Comparison of ENCODE assay signal across 8 mouse cellular contexts in the genomic region with DNA sequence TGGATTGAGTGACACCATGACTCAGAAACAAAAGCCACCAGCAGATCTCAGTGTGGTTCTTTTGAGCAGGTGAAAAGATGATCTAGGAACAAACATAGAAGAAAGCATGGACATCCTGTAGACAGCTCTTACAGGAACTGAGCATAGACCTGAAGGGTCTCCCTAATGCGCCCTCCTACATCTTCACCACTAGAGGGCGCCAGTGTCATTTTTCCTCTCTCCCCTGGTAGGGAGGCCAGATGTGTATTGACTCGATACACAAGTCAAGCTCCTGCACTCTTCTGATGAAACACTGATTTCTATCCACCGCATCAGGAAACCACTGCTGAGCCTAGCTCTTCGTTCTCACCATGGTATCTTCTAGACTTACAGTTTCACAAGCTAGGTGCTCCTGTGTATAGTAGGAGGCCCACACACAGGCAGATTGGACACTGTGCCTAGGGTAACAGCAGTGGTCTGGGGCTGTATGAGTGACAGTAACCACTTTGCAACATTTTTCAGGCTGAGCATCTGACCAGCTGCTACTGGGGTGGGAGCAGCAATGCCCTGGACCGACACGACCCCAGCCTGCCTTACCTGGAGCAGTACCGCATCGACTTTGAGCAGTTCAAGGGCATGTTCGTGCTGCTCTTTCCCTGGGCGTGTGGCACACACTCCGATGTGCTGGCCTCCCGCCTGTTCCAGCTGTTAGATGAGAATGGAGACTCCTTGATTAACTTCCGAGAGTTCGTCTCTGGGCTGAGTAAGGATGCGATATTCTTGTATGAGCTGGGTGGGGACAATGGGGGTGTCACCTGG. TPM values are rescaled to one million over a fixed set of nuclear protein-coding genes. Genes with fewer than 3 reads are reported as not detected.
A peak's percentile ranks its signal among the peaks of the same experiment; 100 is the strongest.
DNase-seq lines count a peak whose midpoint lies in the region; ATAC-seq lines count a peak whose summit lies in the region.

No protein-coding gene starts in this region.

- WGBS in heart, embryonic 11.5 days (ENCODE audit: insufficient replicate concordance): 69% methylated on average over 16 of the region's 16 CpGs
- 74% methylated on average over 16 of the region's 16 CpGs for WGBS in forebrain, embryonic 14.5 days
- WGBS in hindbrain, embryonic 16.5 days: 72% methylated on average over 16 of the region's 16 CpGs

- no peak overlapping the region for H3K9ac ChIP-seq in heart, embryonic 11.5 days (ENCODE audit: low read depth, low read length)
- no peak overlapping the region for H3K9ac ChIP-seq in forebrain, embryonic 14.5 days (ENCODE audit: low read length)
- no peak overlapping the region for H3K9ac ChIP-seq in hindbrain, embryonic 16.5 days (ENCODE audit: low read depth, low read length)

- H3K4me3 ChIP-seq in heart, embryonic 11.5 days (ENCODE audit: low read depth, low read length): no peak overlapping the region
- H3K4me3 ChIP-seq in forebrain, embryonic 14.5 days (ENCODE audit: low read depth, low read length): no peak overlapping the region
- H3K4me3 ChIP-seq in hindbrain, embryonic 16.5 days (ENCODE audit: low read length): no peak overlapping the region

- H3K4me2 ChIP-seq in heart, embryonic 11.5 days: no peak overlapping the region
- no peak overlapping the region for H3K4me2 ChIP-seq in forebrain, embryonic 14.5 days (ENCODE audit: low read length)
- H3K4me2 ChIP-seq in hindbrain, embryonic 16.5 days (ENCODE audit: low read length): no peak overlapping the region

- no peaks in the 10 kb centered on the region for H3K36me3 ChIP-seq in heart, embryonic 11.5 days (ENCODE audit: control insufficient read depth, insufficient read depth, low read length)
- peaks cover 50% of the 10 kb centered on the region for H3K36me3 ChIP-seq in forebrain, embryonic 14.5 days (ENCODE audit: control insufficient read depth, insufficient read depth, low read length)
- peaks cover 18% of the 10 kb centered on the region for H3K36me3 ChIP-seq in hindbrain, embryonic 16.5 days (ENCODE audit: control insufficient read depth, insufficient read depth, low read length)

- peak; percentile 87 for DNase-seq in heart, adult 11 months
- peak; percentile 30 for DNase-seq in cerebellum, adult 11-12 months
- peak; percentile 67 for DNase-seq in forebrain, embryonic 14.5 days (ENCODE audit: low spot score)
- peak; percentile 23 to 55 for DNase-seq in left cerebral cortex, adult 18-20 months (ENCODE audit: low spot score in 2 of 2)
- peak; percentile 44 to 73 for DNase-seq in lung, postnatal 4 days
- DNase-seq in right cerebral cortex, postnatal 14 days: peak; percentile 23

- H3K27me3 ChIP-seq in heart, embryonic 11.5 days (ENCODE audit: control insufficient read depth, insufficient read depth, low read length): no peaks in the 10 kb centered on the region
- no peaks in the 10 kb centered on the region for H3K27me3 ChIP-seq in forebrain, embryonic 14.5 days (replicated peaks; ENCODE audit: control insufficient read depth, insufficient read depth, low read length)
- H3K27me3 ChIP-seq in hindbrain, embryonic 16.5 days (replicated peaks; ENCODE audit: control insufficient read depth, insufficient read depth, low read length): no peaks in the 10 kb centered on the region

- no peaks in the 10 kb centered on the region for H3K4me1 ChIP-seq in heart, embryonic 11.5 days (ENCODE audit: control insufficient read depth, insufficient read depth, low read length)
- no peaks in the 10 kb centered on the region for H3K4me1 ChIP-seq in forebrain, embryonic 14.5 days (ENCODE audit: control insufficient read depth, insufficient read depth, low read length)
- H3K4me1 ChIP-seq in hindbrain, embryonic 16.5 days (ENCODE audit: control insufficient read depth, insufficient read depth, low read depth, low read length): no peaks in the 10 kb centered on the region

- no peaks in the 10 kb centered on the region for H3K9me3 ChIP-seq in heart, embryonic 11.5 days (replicated peaks; ENCODE audit: control insufficient read depth, low read length)
- H3K9me3 ChIP-seq in forebrain, embryonic 14.5 days (replicated peaks; ENCODE audit: control insufficient read depth, low read length): no peaks in the 10 kb centered on the region
- no peaks in the 10 kb centered on the region for H3K9me3 ChIP-seq in hindbrain, embryonic 16.5 days (ENCODE audit: control insufficient read depth, low read length)

- no peak; the same call in 1 of the 2 replicates for ATAC-seq in heart, embryonic 11.5 days (replicated peaks; ENCODE audit: insufficient number of reproducible peaks, low FRiP score, low TSS enrichment)
- ATAC-seq in forebrain, embryonic 14.5 days: peak; percentile 87
- peak; percentile 87 for ATAC-seq in hindbrain, embryonic 16.5 days

- no peak overlapping the region for H3K27ac ChIP-seq in heart, embryonic 11.5 days (ENCODE audit: low read depth, low read length)
- no peak overlapping the region for H3K27ac ChIP-seq in forebrain, embryonic 14.5 days (ENCODE audit: low read depth, low read length)
- H3K27ac ChIP-seq in hindbrain, embryonic 16.5 days (ENCODE audit: low read depth, low read length): no peak overlapping the region

RNA-seq across cellular contexts. Expression of a gene that starts 29.5 kb away (rescaled TPM):
- polyA plus RNA-seq in heart, embryonic 11.5 days (2014; fragmentation: Nextera tagmentation; extraction: Ambion mirVana): not detected in 2 replicates
- polyA plus RNA-seq in forebrain, embryonic 14.5 days (2014; fragmentation: Nextera tagmentation; extraction: Ambion mirVana): 0.14 and 0.30 TPM in 2 replicates
- 0.12 and 0.21 TPM in 2 replicates for polyA plus RNA-seq in hindbrain, embryonic 16.5 days (2015; fragmentation: Nextera tagmentation; extraction: Ambion mirVana)
- under 1 TPM in 1 of 2 experiments, not detected in 1; 0.28 TPM for total RNA-seq in left cerebral cortex, adult 18-20 months (2021)

Comparison
In these comparisons a context has a peak if more than half of its experiments do, and no peak if none do; other contexts are left out.
1. DNase-seq: peak in every context shown above with its lines; median percentile 87 in heart, adult 11 months; 67 in forebrain, embryonic 14.5 days; 58 in lung, postnatal 4 days; 39 in left cerebral cortex, adult 18-20 months; 30 in cerebellum, adult 11-12 months; 23 in right cerebral cortex, postnatal 14 days.